Mouse (Mus musculus) heart, embryonic 12.5 days (tissue): ENCODE results near the gene Gadd45b. TPM values are rescaled to one million over a fixed set of nuclear protein-coding genes. Genes with fewer than 3 reads are reported as not detected.

ENCODE experiments used
- ATAC-seq: fragments of 200-750 bp; cut with Nextera tagmentation; 2 replicates; pipeline ENCODE4 v1.8.0; 2017; ENCODE audit warnings: moderate TSS enrichment, moderate library complexity; ENCODE audit not compliant: insufficient number of reproducible peaks, low FRiP score
- H3K27ac ChIP-seq: fragments of 300-500 bp; sonication (generic); 2 replicates; pipeline ENCODE4 v1.5.1; 2016; ENCODE audit warnings: mild to moderate bottlenecking, moderate library complexity; ENCODE audit not compliant: poor library complexity, severe bottlenecking
- H3K27me3 ChIP-seq: fragments of 300-500 bp; sonication (generic); replicated peaks from 2 replicates; pipeline ENCODE4 v1.6.1; 2016; ENCODE audit warnings: mild to moderate bottlenecking, moderate library complexity
- H3K36me3 ChIP-seq: fragments of 300-500 bp; sonication (generic); 2 replicates; pipeline ENCODE4 v1.6.1; 2016; ENCODE audit warnings: mild to moderate bottlenecking, moderate library complexity
- H3K4me1 ChIP-seq: fragments of 300-500 bp; sonication (generic); replicated peaks from 2 replicates; pipeline ENCODE4 v1.6.1; 2016; ENCODE audit warnings: mild to moderate bottlenecking
- H3K4me2 ChIP-seq: fragments of 300-500 bp; sonication (generic); 2 replicates; pipeline ENCODE4 v1.6.1; 2016; ENCODE audit warnings: mild to moderate bottlenecking, moderate library complexity
- H3K4me3 ChIP-seq: fragments of 300-500 bp; sonication (generic); 2 replicates; pipeline ENCODE4 v1.5.1; 2016; ENCODE audit warnings: mild to moderate bottlenecking
- H3K9ac ChIP-seq: fragments of 300-500 bp; sonication (generic); 2 replicates; pipeline ENCODE4 v1.6.1; 2016; ENCODE audit warnings: mild to moderate bottlenecking, moderate library complexity
- H3K9me3 ChIP-seq: fragments of 300-500 bp; sonication (generic); replicated peaks from 2 replicates; pipeline ENCODE4 v1.6.1; 2016; ENCODE audit warnings: mild to moderate bottlenecking, moderate library complexity
- WGBS: fragments of 180-500 bp; shearing (Covaris S2); methylation state at CpG from one replicate; pipeline ENCODE4 v1.1.7; 2016; 5-methylcytosine and 5-hydroxymethylcytosine counted together
- polyA plus RNA-seq: library from polyadenylated mRNA; unstranded; fragments of >200 nt; fragmentation: Nextera tagmentation; extraction: Ambion mirVana; gene quantifications from 2 replicates; pipeline ENCODE4 v1.2.1, GENCODE M21; 2016

Gene Gadd45b
- polyA plus RNA-seq = 27.8 and 29.9 TPM in 2 replicates

- Histone ChIP-seq H3K27me3 (peaks cover 11% of the 10 kb centered on the region; the same call in 1 of the 2 replicates), H3K9ac (peak within 1 kb of the TSS; percentile 88), H3K27ac (peak within 1 kb of the TSS; percentile 95), H3K4me1 (peaks cover 44% of the 10 kb centered on the region), H3K36me3 (no peaks in the 10 kb centered on the region), H3K4me3 (peak within 1 kb of the TSS; percentile 66), H3K4me2 (peak within 1 kb of the TSS; percentile 96), H3K9me3 (no peaks in the 10 kb centered on the region)
- peak; percentile 90 for ATAC-seq
- 0% methylated on average over 56 of the region's 56 CpGs for WGBS
Measured at GRCm38 (mm10) chr10:80929299-80930226, at the start of gene Gadd45b. TSS of gene Gadd45b (plus strand) at chr10:80930073.

GRCm38 (mm10) chr10:80880131-80880641 lies 49.7 kb upstream of the Gadd45b start:
- WGBS = 12% methylated on average over 5 of the region's 5 CpGs

GRCm38 (mm10) chr10:80880901-80881300 lies 49.0 kb upstream of the Gadd45b start:
- 60% methylated on average over 2 of the region's 2 CpGs for WGBS
- H3K36me3 ChIP-seq = no peaks in the 10 kb centered on the region
- no peak overlapping the region for H3K9ac ChIP-seq
- peaks cover 15% of the 10 kb centered on the region for H3K4me1 ChIP-seq
- peaks cover 14% of the 10 kb centered on the region; the same call in 1 of the 2 replicates for H3K27me3 ChIP-seq
- H3K9me3 ChIP-seq = no peaks in the 10 kb centered on the region
- H3K4me3 ChIP-seq = no peak overlapping the region
- H3K27ac ChIP-seq = no peak overlapping the region
- no peak overlapping the region for H3K4me2 ChIP-seq
- no peak for ATAC-seq

More at GRCm38 (mm10) chr10:80880131-80880641, 49.7 kb upstream of the Gadd45b start:
- H3K27me3 ChIP-seq = peaks cover 7% of the 10 kb centered on the region; the same call in 1 of the 2 replicates
- peaks cover 15% of the 10 kb centered on the region for H3K4me1 ChIP-seq
- no peaks in the 10 kb centered on the region for H3K9me3 ChIP-seq
- no peak overlapping the region for H3K9ac ChIP-seq
- H3K4me2 ChIP-seq = no peak overlapping the region
- H3K36me3 ChIP-seq = no peaks in the 10 kb centered on the region
- no peak overlapping the region for H3K27ac ChIP-seq
- peak; percentile 58; the same call in 1 of the 2 replicates for ATAC-seq
- no peak overlapping the region for H3K4me3 ChIP-seq

- H3K9ac ChIP-seq = no peak overlapping the region
Measured at GRCm38 (mm10) chr10:80881301-80881700, 48.6 kb upstream of the Gadd45b start.

GRCm38 (mm10) chr10:80887181-80887580 lies 42.7 kb upstream of the Gadd45b start:
- ATAC-seq = no peak

More at GRCm38 (mm10) chr10:80881301-80881700, 48.6 kb upstream of the Gadd45b start:
- WGBS = 21% methylated on average over 10 of the region's 10 CpGs
- no peak overlapping the region for H3K4me2 ChIP-seq
- H3K36me3 ChIP-seq = no peaks in the 10 kb centered on the region
- ATAC-seq = no peak
- no peak overlapping the region for H3K27ac ChIP-seq
- H3K9me3 ChIP-seq = no peaks in the 10 kb centered on the region
- peaks cover 17% of the 10 kb centered on the region; the same call in 1 of the 2 replicates for H3K27me3 ChIP-seq
- no peak overlapping the region for H3K4me3 ChIP-seq
- peaks cover 14% of the 10 kb centered on the region for H3K4me1 ChIP-seq

GRCm38 (mm10) chr10:80895100-80895499 lies 34.8 kb upstream of the Gadd45b start:
- H3K4me2 ChIP-seq = no peak overlapping the region
- H3K4me3 ChIP-seq = no peak overlapping the region
- H3K9ac ChIP-seq = no peak overlapping the region
- H3K27me3 ChIP-seq = peaks cover 27% of the 10 kb centered on the region
- peaks cover 14% of the 10 kb centered on the region for H3K9me3 ChIP-seq
- peaks cover 25% of the 10 kb centered on the region for H3K4me1 ChIP-seq
- peaks cover 8% of the 10 kb centered on the region for H3K36me3 ChIP-seq
- no peak overlapping the region for H3K27ac ChIP-seq
- WGBS = 84% methylated on average over 7 of the region's 7 CpGs
- ATAC-seq = no peak

More at GRCm38 (mm10) chr10:80887181-80887580, 42.7 kb upstream of the Gadd45b start:
- 62% methylated on average over 11 of the region's 11 CpGs for WGBS
- Histone ChIP-seq H3K4me2 (no peak overlapping the region), H3K9ac (no peak overlapping the region), H3K27me3 (peaks cover 61% of the 10 kb centered on the region), H3K4me1 (no peaks in the 10 kb centered on the region; the same call in 1 of the 2 replicates), H3K36me3 (no peaks in the 10 kb centered on the region), H3K27ac (no peak overlapping the region), H3K4me3 (no peak overlapping the region), H3K9me3 (peaks cover 6% of the 10 kb centered on the region; the same call in 1 of the 2 replicates)

- Histone ChIP-seq H3K27me3 (peaks cover 21% of the 10 kb centered on the region), H3K4me3 (no peak overlapping the region), H3K4me1 (peaks cover 25% of the 10 kb centered on the region), H3K9ac (no peak overlapping the region), H3K9me3 (peaks cover 14% of the 10 kb centered on the region), H3K36me3 (peaks cover 8% of the 10 kb centered on the region), H3K27ac (no peak overlapping the region), H3K4me2 (no peak overlapping the region)
- no peak for ATAC-seq
- WGBS = 77% methylated on average over 6 of the region's 6 CpGs
Measured at GRCm38 (mm10) chr10:80895697-80896096, 34.2 kb upstream of the Gadd45b start.

GRCm38 (mm10) chr10:80896581-80897485 lies 33.0 kb upstream of the Gadd45b start:
- ATAC-seq = no peak
- no peak overlapping the region for H3K27ac ChIP-seq
- H3K27me3 ChIP-seq = 0 out of 2 replicates have a peak, but pooled peaks cover 14% of the 10 kb centered on the region
- H3K36me3 ChIP-seq = peaks cover 12% of the 10 kb centered on the region
- H3K9me3 ChIP-seq = peaks cover 10% of the 10 kb centered on the region
- peaks cover 25% of the 10 kb centered on the region for H3K4me1 ChIP-seq
- H3K9ac ChIP-seq = no peak overlapping the region
- WGBS = 62% methylated on average over 24 of the region's 24 CpGs
- H3K4me3 ChIP-seq = no peak overlapping the region
- no peak overlapping the region for H3K4me2 ChIP-seq

GRCm38 (mm10) chr10:80897861-80898510 lies 31.9 kb upstream of the Gadd45b start:
- H3K27ac ChIP-seq = no peak overlapping the region
- H3K4me3 ChIP-seq = peak overlapping the region; percentile 20
- no peak for ATAC-seq
- H3K9me3 ChIP-seq = peaks cover under 1% of the 10 kb centered on the region; the same call in 1 of the 2 replicates
- peaks cover 25% of the 10 kb centered on the region for H3K4me1 ChIP-seq
- WGBS = 24% methylated on average over 41 of the region's 41 CpGs
- H3K27me3 ChIP-seq = 0 out of 2 replicates have a peak, but pooled peaks cover 10% of the 10 kb centered on the region
- peaks cover 24% of the 10 kb centered on the region for H3K36me3 ChIP-seq
- H3K4me2 ChIP-seq = peak overlapping the region; percentile 64
- peak overlapping the region; percentile 51 for H3K9ac ChIP-seq

GRCm38 (mm10) chr10:80899074-80899473 lies 30.8 kb upstream of the Gadd45b start:
- Histone ChIP-seq H3K4me2 (peak overlapping the region; percentile 93; the same call in 1 of the 2 replicates), H3K36me3 (peaks cover 35% of the 10 kb centered on the region), H3K27me3 (0 out of 2 replicates have a peak, but pooled peaks cover 10% of the 10 kb centered on the region), H3K4me3 (no peak overlapping the region), H3K9me3 (no peaks in the 10 kb centered on the region), H3K27ac (no peak overlapping the region), H3K4me1 (peaks cover 25% of the 10 kb centered on the region), H3K9ac (no peak overlapping the region)
- no peak for ATAC-seq
- 86% methylated on average over 8 of the region's 8 CpGs for WGBS
